Mouse (Mus musculus): Measurements from ENCODE around the gene Armc2.

- TF ChIP-seq POLR2A (IDR thresholded peaks at IDR 0.05; ENCODE audit: low read depth, low read length) (no peak), CTCF (IDR thresholded peaks at IDR 0.05; ENCODE audit: borderline replicate concordance, insufficient read depth, low read length) (no peak)
Observed at GRCm38 (mm10) chr10:41867956-41868355, 150.3 kb downstream of the Armc2 start.
